Mouse (Mus musculus) spleen, postnatal 4 days (tissue): ENCODE data around the gene Phlda1.

Experiments used
- DNase-seq, 2 experiments: peaks; one replicate each; pipeline ENCODE4 v3.0.0; 2022; ENCODE audit warnings: low spot score in 2 of 2

Gene Phlda1

GRCm38 (mm10) chr10:111527613-111528012, 21.5 kb downstream of the Phlda1 start:
- no peak for DNase-seq

DNA sequence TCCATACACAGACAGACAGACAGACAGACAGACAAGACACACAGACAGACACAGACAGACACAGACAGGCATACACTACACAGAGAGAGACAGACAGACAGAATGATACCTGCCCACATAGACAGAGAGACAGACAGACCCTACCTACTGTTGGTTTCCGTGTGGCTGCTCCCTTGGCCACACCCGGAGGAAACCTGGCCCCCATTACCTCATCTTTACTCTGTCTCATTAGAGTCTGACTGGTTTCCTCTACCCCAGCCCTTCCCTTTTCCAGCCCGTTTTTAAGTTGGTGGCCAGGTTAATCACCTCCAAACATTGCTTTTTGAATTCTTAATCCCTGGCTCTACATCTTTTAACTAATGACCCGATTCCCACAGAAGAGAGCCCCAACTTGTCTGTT, 22.2 kb downstream of the Phlda1 start:
- no peak for DNase-seq

DNA sequence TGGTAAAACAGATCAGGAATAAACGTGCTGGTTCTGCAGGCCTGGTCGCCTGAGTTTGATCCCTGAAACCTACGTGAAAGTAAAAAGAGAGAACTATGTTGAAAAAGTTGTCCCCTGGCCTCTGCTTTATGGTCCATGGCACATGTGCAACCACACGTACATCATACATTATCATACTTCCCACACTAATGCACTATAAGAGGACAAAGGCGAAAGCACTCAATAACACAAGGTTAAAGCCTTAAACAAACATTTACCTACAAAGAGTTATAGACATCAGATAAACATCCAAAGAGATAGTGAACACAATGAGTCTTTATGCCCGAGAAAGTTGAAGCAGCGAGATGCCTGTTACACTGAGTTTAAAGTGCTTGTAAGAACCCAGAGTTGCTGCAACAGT, 24.3 kb downstream of the Phlda1 start:
- DNase-seq = no peak

- DNase-seq = no peak
Measured at GRCm38 (mm10) chr10:111534691-111535090, 28.6 kb downstream of the Phlda1 start.

DNA sequence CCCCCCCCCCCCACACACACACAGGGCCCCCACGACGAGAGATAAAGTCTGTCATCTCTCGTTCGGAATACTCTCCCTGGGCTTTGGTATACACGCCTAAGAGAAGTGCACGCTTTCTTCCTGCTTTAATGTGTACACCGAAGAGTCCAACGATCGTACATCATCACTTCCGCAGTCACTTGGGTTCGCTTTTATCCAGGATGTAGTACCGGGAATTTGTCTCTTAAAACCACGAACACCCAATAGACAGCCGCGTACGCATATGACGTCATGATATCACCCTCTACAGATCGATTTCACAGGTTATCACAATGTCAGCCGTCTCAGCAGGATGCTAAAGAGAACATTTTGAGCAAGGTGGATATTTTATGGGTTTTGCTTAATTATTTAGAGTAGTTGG, 31.3 kb downstream of the Phlda1 start:
- no peak for DNase-seq

DNA sequence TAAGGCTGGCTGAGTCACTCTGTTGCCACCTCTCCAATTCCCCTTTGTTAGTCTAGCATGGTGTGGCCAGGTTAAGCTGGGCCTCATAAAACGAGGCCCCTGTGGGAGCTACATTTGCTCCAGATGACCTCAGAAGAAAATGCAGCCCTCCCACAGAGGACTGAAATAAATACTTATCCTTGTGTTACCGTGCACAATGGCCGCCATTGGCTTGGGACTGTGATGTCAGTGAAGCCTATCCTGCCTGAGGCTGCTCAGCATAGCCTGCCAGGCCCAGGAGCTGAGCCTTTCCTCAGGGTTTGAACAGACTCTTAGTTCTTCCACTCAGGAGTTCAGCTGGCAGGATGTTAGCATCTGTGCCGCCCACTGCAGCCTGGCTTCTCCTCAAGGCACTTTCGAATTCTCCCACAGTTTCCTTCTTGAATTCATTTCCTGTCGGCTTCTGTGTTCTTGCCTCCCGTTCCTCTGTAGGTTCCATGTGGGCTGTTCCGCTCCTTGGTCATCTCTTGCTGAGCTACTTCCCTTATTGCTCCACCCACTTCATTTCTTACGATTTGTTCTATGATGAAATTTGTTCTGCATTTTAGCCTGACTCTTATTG, 33.7 kb downstream of the Phlda1 start:
- DNase-seq = no peak

DNA sequence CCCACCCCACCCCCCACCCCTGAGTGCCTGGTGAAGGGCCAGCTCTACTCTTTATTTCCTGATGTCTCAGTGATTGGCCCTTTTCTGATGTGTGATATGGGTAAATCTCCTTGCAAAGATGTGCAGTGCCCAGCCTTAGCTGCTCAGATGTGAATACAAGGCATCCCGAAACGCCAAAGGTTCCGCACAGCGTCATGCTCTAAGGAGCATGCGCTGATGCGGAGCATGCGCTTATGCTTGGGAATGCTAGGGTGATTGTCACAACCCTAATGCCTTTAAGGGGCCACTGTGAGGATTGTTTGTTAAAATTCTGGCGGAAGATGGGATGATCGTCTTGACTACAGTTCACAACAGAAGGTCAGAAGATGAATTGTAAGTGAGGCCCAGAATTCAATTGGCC, 34.6 kb downstream of the Phlda1 start:
- no peak for DNase-seq

DNA sequence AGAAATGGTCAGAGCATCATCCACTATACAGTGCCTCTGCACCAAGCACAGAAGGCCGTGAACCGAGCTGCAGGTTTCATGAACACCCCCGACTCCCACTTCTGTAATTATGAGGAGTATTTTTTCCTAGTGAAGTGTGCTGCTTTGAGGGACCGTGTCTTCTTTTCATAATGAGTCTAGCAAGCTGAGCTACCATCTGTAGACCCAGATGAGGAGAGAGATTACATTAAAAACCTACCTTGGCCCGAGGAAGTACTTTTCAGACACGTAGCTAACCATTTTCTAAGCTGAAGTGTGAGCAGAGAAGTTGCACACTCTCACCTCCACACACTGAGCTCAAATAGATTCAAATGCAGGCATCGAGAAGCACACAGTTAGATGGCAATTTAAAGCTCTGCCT, 37.0 kb downstream of the Phlda1 start:
- no peak for DNase-seq

DNA sequence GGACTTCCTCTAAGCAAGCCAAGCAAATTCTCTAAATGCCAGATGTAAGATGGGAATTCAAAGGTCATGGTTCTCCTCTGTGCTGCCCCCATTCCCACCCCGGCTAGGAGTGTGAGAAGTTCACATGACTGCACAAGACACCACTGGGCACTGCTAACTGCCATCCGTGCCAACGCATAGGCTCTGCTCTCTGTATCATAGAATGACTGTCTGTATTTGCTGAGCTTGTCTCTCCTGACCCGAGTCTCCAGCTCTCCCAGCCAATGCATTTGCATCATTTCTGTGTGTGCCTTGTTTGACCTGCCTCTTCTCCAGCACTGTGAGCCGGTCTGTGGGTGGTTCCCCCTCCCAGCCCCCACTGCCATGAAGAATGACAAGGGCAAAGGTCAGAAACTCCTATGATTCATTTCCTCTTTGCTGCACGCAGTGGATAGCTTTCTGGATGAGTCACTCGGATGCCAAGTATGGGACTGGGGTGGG, 37.7 kb downstream of the Phlda1 start:
- DNase-seq = no peak

DNA sequence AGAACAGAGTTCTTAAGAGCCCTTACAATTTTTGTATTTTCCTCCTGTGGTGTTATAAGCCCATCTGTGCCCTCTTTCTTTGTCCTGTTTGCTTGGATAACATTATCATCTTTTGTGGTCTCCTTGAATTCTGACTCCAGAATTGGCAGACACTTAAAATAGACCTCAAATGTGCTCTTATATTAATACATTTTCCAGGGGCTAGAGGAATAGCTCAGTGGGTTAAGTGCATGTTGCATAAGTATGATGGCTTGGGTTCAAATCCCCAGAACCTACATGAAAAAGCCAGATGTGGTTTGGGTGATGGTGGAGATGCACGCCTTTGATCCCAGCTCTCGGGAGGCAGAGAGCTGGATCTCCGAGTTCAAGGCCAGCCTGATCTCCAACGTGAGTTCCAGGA, 38.2 kb downstream of the Phlda1 start:
- no peak for DNase-seq

- DNase-seq = no peak
Measured at GRCm38 (mm10) chr10:111545648-111546047, 39.6 kb downstream of the Phlda1 start.

DNA sequence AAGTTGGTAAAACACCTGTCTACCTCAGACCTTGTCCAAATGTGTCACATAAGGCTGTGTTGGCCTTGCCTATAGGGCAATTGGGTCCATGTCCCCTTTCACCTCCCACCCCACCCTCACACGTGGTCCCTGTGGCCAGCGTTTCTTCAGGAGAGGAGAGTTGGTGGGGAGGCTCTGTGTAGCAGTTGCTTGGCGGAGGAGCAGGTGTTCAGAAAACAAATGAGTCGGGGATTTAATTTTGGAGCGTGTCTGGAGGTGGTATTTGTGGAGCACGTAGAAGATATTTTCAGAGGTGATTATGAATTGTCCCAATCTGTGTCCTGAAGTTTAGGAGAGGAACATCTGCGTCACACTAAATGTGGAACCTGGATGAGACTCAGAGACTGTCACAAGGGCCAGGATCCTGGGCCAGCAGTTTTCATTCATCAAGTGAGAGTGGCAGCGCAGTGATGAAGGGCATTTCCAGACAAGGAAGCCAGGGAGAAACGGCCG, 41.8 kb downstream of the Phlda1 start:
- no peak for DNase-seq

- DNase-seq = no peak
Measured at GRCm38 (mm10) chr10:111550075-111550695, 44.1 kb downstream of the Phlda1 start.

DNA sequence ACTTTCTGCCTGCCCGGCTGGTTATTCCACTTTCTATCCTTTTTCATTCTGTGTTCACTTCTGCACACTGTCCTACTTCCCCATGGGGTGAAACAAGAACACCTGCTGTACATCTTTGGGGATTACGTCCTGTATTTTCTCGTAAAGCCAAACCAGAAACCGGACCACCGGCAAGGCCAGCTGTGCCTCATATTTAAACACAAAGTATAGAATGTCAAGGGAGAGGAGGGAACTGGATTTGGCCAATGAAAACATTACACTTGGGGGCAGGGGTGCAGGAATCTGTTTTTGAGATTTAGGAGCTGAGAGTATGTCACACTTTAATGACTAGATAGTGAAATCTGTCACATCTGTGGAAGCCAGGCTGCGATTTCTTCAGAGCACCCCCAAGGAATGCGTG, 47.6 kb downstream of the Phlda1 start:
- DNase-seq = no peak

DNA sequence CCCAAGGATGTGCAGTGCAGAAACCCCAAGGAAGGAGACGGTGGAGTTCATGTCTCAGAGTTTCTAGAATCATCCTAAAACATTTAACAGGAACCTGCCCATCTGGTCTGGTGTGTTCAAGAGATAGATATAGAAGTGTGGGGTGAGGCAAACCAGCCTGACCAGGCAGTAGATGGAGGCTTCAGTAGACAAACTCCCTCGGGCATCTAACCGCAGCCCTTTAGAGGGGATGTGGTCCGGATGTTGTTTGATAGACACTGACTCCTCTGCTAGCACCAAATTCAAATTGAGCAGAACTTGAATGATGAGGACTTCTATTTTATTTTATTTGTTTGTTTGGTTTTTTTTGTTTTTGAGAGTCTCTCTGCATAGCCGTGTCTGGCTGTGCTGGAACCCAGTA, 48.6 kb downstream of the Phlda1 start:
- no peak for DNase-seq

DNA sequence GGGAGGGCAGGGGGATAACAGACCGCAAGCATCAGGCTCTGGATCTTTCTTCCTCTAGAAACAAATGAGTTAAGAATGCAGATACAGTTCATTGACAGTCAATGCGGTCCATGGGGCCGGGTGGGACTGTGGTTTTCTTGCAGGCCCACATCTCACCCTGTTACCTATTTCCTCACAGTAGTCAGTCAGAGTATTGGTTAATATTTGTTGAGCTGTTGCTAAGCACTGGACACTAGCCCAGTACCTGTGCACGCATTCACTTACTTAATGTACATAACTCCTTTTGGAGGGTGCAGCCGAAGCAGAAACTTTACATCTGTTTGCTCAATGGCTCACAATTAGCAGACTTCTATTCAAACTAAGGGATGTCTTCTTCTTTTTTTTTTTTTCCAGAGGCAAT, 52.1 kb downstream of the Phlda1 start:
- DNase-seq = no peak
